Mouse (Mus musculus) MEL (cell line): ENCODE results near the gene Gm26741.

Source experiments
- E2F4 ChIP-seq: IDR thresholded peaks from 2 replicates; pipeline ENCODE4 v1.6.1; 2011; ENCODE audit warnings: low read depth, low read length, improper control_type of control experiment, borderline replicate concordance
- TAL1 ChIP-seq: IDR thresholded peaks from 2 replicates; pipeline ENCODE4 v1.6.1; 2012; ENCODE audit warnings: mild to moderate bottlenecking, inconsistent platforms, low read length, moderate library complexity, mixed read lengths

- TF ChIP-seq E2F4 (no peak), TAL1 (no peak)
These were observed 36.6 kb upstream of the Gm26741 start for GRCm38 (mm10) chr10:52321918-52322317.
